ENCODE assay signal across 12 mouse cellular contexts in the genomic region with DNA sequence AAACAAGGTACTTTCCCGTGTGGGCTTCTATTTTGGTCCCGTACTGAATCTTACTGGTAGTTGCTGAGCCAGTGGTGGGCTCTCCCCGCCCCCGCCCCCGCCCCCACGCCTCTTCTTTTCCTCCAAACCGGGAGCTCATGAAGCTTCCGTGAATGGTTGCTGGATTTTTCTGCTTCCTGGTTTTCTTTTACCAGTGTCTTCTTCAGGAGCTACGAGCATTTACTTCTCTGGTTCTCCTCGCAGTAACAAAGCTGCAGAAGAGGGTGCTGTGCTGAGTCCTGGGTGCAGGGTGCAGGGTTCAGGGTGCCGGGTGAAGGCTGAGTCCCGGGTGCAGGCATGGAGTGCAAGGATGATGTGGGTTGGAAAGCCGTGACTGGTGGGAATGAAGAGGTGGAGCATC.
DNase-seq lines count a peak whose midpoint lies in the region; ATAC-seq lines count a peak whose summit lies in the region.
"Had no signal": no experiment of that assay in that cellular context is flagged by ENCODE, and none has a peak within 500 bp of the region (broad histone marks: within the 10 kb centered on the region; RNA-seq: fewer than 3 reads in every experiment).

No protein-coding gene starts in this region.

- H3K27me3 ChIP-seq in kidney, embryonic 14.5 days (ENCODE audit: control insufficient read depth, insufficient read depth, low read length): no peaks in the 10 kb centered on the region
- peaks cover 2% of the 10 kb centered on the region; the same call in 1 of the 2 replicates for H3K27me3 ChIP-seq in hindbrain, embryonic 16.5 days (replicated peaks; ENCODE audit: control insufficient read depth, insufficient read depth, low read length)
- no peaks in the 10 kb centered on the region for H3K27me3 ChIP-seq in liver, embryonic 15.5 days

- no peaks in the 10 kb centered on the region for H3K9me3 ChIP-seq in kidney, embryonic 14.5 days (ENCODE audit: control insufficient read depth, low read length)
- no peaks in the 10 kb centered on the region for H3K9me3 ChIP-seq in hindbrain, embryonic 16.5 days (ENCODE audit: control insufficient read depth, low read length)
- no peaks in the 10 kb centered on the region for H3K9me3 ChIP-seq in liver, embryonic 15.5 days (replicated peaks)
- H3K9me3 ChIP-seq: forebrain, embryonic 10.5 days; G1E; midbrain, embryonic 10.5 days had no signal

- no peaks in the 10 kb centered on the region for H3K36me3 ChIP-seq in kidney, embryonic 14.5 days (ENCODE audit: control insufficient read depth, insufficient read depth, low read length)
- no peaks in the 10 kb centered on the region for H3K36me3 ChIP-seq in hindbrain, embryonic 16.5 days (ENCODE audit: control insufficient read depth, insufficient read depth, low read length)
- H3K36me3 ChIP-seq in liver, embryonic 15.5 days (replicated peaks): no peaks in the 10 kb centered on the region
- H3K36me3 ChIP-seq: forebrain, embryonic 10.5 days; G1E; midbrain, embryonic 10.5 days had no signal

- no peak overlapping the region for H3K9ac ChIP-seq in kidney, embryonic 14.5 days (ENCODE audit: low read depth, low read length)
- H3K9ac ChIP-seq in hindbrain, embryonic 16.5 days (ENCODE audit: low read depth, low read length): no peak overlapping the region
- H3K9ac ChIP-seq in liver, embryonic 15.5 days: no peak overlapping the region

- no peak for DNase-seq in kidney, adult 18-20 months
- peak; percentile 56 for DNase-seq in R1 (ENCODE audit: low read depth, low spot score)
- no peak for DNase-seq in cerebellum, adult 11-12 months
- DNase-seq: gastrocnemius, postnatal 36 days; kidney, postnatal 4 days had no signal

- peaks cover 15% of the 10 kb centered on the region; the same call in 1 of the 2 replicates for H3K4me1 ChIP-seq in kidney, embryonic 14.5 days (ENCODE audit: control insufficient read depth, insufficient read depth, low read length)
- H3K4me1 ChIP-seq in hindbrain, embryonic 16.5 days (ENCODE audit: control insufficient read depth, insufficient read depth, low read depth, low read length): peaks cover 22% of the 10 kb centered on the region
- H3K4me1 ChIP-seq in liver, embryonic 15.5 days (replicated peaks): peaks cover 10% of the 10 kb centered on the region; the same call in 1 of the 2 replicates

- WGBS in kidney, embryonic 14.5 days: 25% methylated on average over 13 of the region's 13 CpGs
- WGBS in hindbrain, embryonic 16.5 days: 48% methylated on average over 13 of the region's 13 CpGs
- WGBS in liver, embryonic 15.5 days (ENCODE audit: insufficient replicate concordance): 31% methylated on average over 13 of the region's 13 CpGs

- H3K27ac ChIP-seq in kidney, embryonic 14.5 days (ENCODE audit: low read depth, low read length): no peak overlapping the region
- H3K27ac ChIP-seq in hindbrain, embryonic 16.5 days (ENCODE audit: low read depth, low read length): no peak overlapping the region
- H3K27ac ChIP-seq in liver, embryonic 15.5 days (replicated peaks): no peak overlapping the region
- H3K27ac ChIP-seq: midbrain, embryonic 10.5 days had no signal

- H3K4me3 ChIP-seq in kidney, embryonic 14.5 days (ENCODE audit: low read length): peak overlapping the region; percentile 6; the same call in 1 of the 2 replicates
- no peak overlapping the region for H3K4me3 ChIP-seq in hindbrain, embryonic 16.5 days (ENCODE audit: low read length)
- no peak overlapping the region for H3K4me3 ChIP-seq in liver, embryonic 15.5 days (replicated peaks)
- H3K4me3 ChIP-seq: forebrain, embryonic 10.5 days; midbrain, embryonic 10.5 days had no signal

- no peak for ATAC-seq in kidney, embryonic 14.5 days (ENCODE audit: low FRiP score, low TSS enrichment)
- ATAC-seq in hindbrain, embryonic 16.5 days: no peak
- ATAC-seq in liver, embryonic 15.5 days (ENCODE audit: insufficient read depth): no peak
- ATAC-seq in megakaryocyte-erythroid progenitor cell, adult 5-6 weeks (replicated peaks; ENCODE audit: low FRiP score, low TSS enrichment, poor library complexity, severe bottlenecking): no peak

- H3K4me2 ChIP-seq in kidney, embryonic 14.5 days (replicated peaks; ENCODE audit: low read depth, low read length): peak overlapping the region; percentile 36
- peak overlapping the region; percentile 27 for H3K4me2 ChIP-seq in hindbrain, embryonic 16.5 days (ENCODE audit: low read length)
- H3K4me2 ChIP-seq in liver, embryonic 15.5 days: peak overlapping the region; percentile 25
